Mouse (Mus musculus): ENCODE measurements at regions not wholly inside any gene's neighbourhood (a gene's known extent, or its start where the extent isn't known, plus 50 kb on each side); places are given as distances from the start of the nearest gene placed in this dataset.

- no peak for TF ChIP-seq MAX (IDR thresholded peaks at IDR 0.05)
- no peak for TF ChIP-seq MYOG (IDR thresholded peaks at IDR 0.05; ENCODE audit: control insufficient read depth, extremely low read depth, insufficient read length)
Observed at GRCm38 (mm10) chr4:45727915-45728314, 70.9 kb upstream of the Aldh1b1 start.
